Mouse (Mus musculus) lung, embryonic 14.5 days (tissue): ENCODE results near the gene Scand1. TPM values are rescaled to one million over a fixed set of nuclear protein-coding genes. Genes with fewer than 3 reads are reported as not detected.

Source experiments
- ATAC-seq: fragments of 200-750 bp; cut with Nextera tagmentation; 2 replicates; pipeline ENCODE4 v1.8.0; 2017; ENCODE audit warnings: mild to moderate bottlenecking, moderate TSS enrichment, moderate library complexity; ENCODE audit not compliant: insufficient read depth
- DNase-seq: peaks from one replicate; pipeline ENCODE4 v3.0.0-alpha.2; 2015
- H3K27ac ChIP-seq: fragments of 300-500 bp; sonication (generic); 2 replicates; pipeline ENCODE4 v1.5.1; 2014; ENCODE audit warnings: low read depth, mild to moderate bottlenecking, moderate library complexity
- H3K27me3 ChIP-seq: fragments of 300-500 bp; sonication (generic); 2 replicates; pipeline ENCODE4 v1.6.1; 2014; ENCODE audit warnings: low read length, control low read depth; ENCODE audit not compliant: insufficient read depth
- H3K36me3 ChIP-seq: fragments of 300-500 bp; sonication (generic); 2 replicates; pipeline ENCODE4 v1.6.1; 2014; ENCODE audit warnings: control low read depth; ENCODE audit not compliant: insufficient read depth
- H3K4me1 ChIP-seq: fragments of 300-500 bp; sonication (generic); 2 replicates; pipeline ENCODE4 v1.6.1; 2014; ENCODE audit warnings: antibody characterized with exemption, control low read depth; ENCODE audit not compliant: insufficient read depth
- H3K4me2 ChIP-seq: fragments of 300-500 bp; sonication (generic); 2 replicates; pipeline ENCODE4 v1.6.1; 2014; ENCODE audit warnings: mild to moderate bottlenecking
- H3K4me3 ChIP-seq: fragments of 300-500 bp; sonication (generic); 2 replicates; pipeline ENCODE4 v1.5.1; 2014; ENCODE audit warnings: low read depth, low read length
- H3K9ac ChIP-seq: fragments of 300-500 bp; sonication (generic); 2 replicates; pipeline ENCODE4 v1.6.1; 2014
- H3K9me3 ChIP-seq: fragments of 300-500 bp; sonication (generic); 2 replicates; pipeline ENCODE4 v1.6.1; 2016; ENCODE audit warnings: low read depth, low read length, control low read depth
- CTCF ChIP-seq: IDR thresholded peaks from 2 replicates; pipeline ENCODE4 v1.5.1; 2016; ENCODE audit warnings: antibody characterized with exemption, low read depth
- WGBS: fragments of 180-500 bp; shearing (Covaris S2); extraction: QIAGEN DNeasy Blood & Tissue Kit; methylation state at CpG from one replicate; pipeline ENCODE4 v1.1.7; 2014; 5-methylcytosine and 5-hydroxymethylcytosine counted together
- polyA plus RNA-seq: library from polyadenylated mRNA; unstranded; fragments of >200 nt; fragmentation: Nextera tagmentation; extraction: Ambion mirVana; gene quantifications from 2 replicates; pipeline ENCODE4 v1.2.1, GENCODE M21; 2014

Gene Scand1
- polyA plus RNA-seq, 1 experiment from 2014 or later: 61.0 TPM

- WGBS: 47% methylated on average over 5 of the region's 5 CpGs
- Histone ChIP-seq H3K27me3 (no peaks in the 10 kb centered on the region), H3K36me3 (peaks cover 56% of the 10 kb centered on the region), H3K4me2 (no peak overlapping the region), H3K9ac (no peak overlapping the region), H3K9me3 (no peaks in the 10 kb centered on the region), H3K4me3 (no peak overlapping the region), H3K4me1 (no peaks in the 10 kb centered on the region), H3K27ac (no peak overlapping the region)
- ATAC-seq: no peak
- peak; percentile 39 for TF ChIP-seq CTCF
- peak; percentile 42 for DNase-seq
Observed at GRCm38 (mm10) chr2:156307261-156307660, 5.2 kb downstream of the Scand1 start.

GRCm38 (mm10) chr2:156305818-156306217 lies 6.7 kb downstream of the Scand1 start:
- DNase-seq (peak; percentile 72), ATAC-seq (peak; percentile 41; the same call in 1 of the 2 replicates)
- no peak overlapping the region for H3K27ac ChIP-seq

GRCm38 (mm10) chr2:156304351-156304750 lies 8.2 kb downstream of the Scand1 start:
- no peak overlapping the region for H3K4me3 ChIP-seq
- TF ChIP-seq CTCF: no peak
- WGBS: 88% methylated on average over 4 of the region's 4 CpGs
- ATAC-seq: no peak
- H3K27ac ChIP-seq: no peak overlapping the region
- H3K9ac ChIP-seq: no peak overlapping the region
- H3K4me1 ChIP-seq: no peaks in the 10 kb centered on the region
- DNase-seq: no peak
- H3K27me3 ChIP-seq: no peaks in the 10 kb centered on the region
- H3K36me3 ChIP-seq: peaks cover 79% of the 10 kb centered on the region
- H3K4me2 ChIP-seq: no peak overlapping the region
- H3K9me3 ChIP-seq: no peaks in the 10 kb centered on the region

More at GRCm38 (mm10) chr2:156305818-156306217, 6.7 kb downstream of the Scand1 start:
- no peaks in the 10 kb centered on the region for H3K27me3 ChIP-seq
- WGBS: 81% methylated on average over 2 of the region's 2 CpGs
- H3K4me3 ChIP-seq: no peak overlapping the region
- H3K4me1 ChIP-seq: no peaks in the 10 kb centered on the region
- H3K36me3 ChIP-seq: peaks cover 70% of the 10 kb centered on the region
- H3K9ac ChIP-seq: no peak overlapping the region
- H3K9me3 ChIP-seq: no peaks in the 10 kb centered on the region
- H3K4me2 ChIP-seq: no peak overlapping the region
- peak; percentile 66 for TF ChIP-seq CTCF

- Histone ChIP-seq H3K27ac (no peak overlapping the region), H3K36me3 (peaks cover 80% of the 10 kb centered on the region), H3K9ac (no peak overlapping the region), H3K4me1 (no peaks in the 10 kb centered on the region), H3K27me3 (no peaks in the 10 kb centered on the region), H3K4me2 (no peak overlapping the region), H3K9me3 (no peaks in the 10 kb centered on the region), H3K4me3 (no peak overlapping the region)
- no peak for TF ChIP-seq CTCF
- 81% methylated on average over 4 of the region's 4 CpGs for WGBS
- DNase-seq: no peak
- ATAC-seq: no peak
Observed at GRCm38 (mm10) chr2:156302063-156302462, 10.4 kb downstream of the Scand1 start.

GRCm38 (mm10) chr2:156298458-156298857 lies 14.0 kb downstream of the Scand1 start:
- Histone ChIP-seq H3K27ac (no peak overlapping the region), H3K4me1 (no peaks in the 10 kb centered on the region), H3K4me2 (no peak overlapping the region), H3K36me3 (peaks cover 75% of the 10 kb centered on the region), H3K9me3 (no peaks in the 10 kb centered on the region), H3K27me3 (no peaks in the 10 kb centered on the region), H3K9ac (no peak overlapping the region), H3K4me3 (no peak overlapping the region)
- DNase-seq: no peak
- ATAC-seq: no peak
- no peak for TF ChIP-seq CTCF
- WGBS: 78% methylated on average over 7 of the region's 7 CpGs

GRCm38 (mm10) chr2:156297653-156298052 lies 14.9 kb downstream of the Scand1 start:
- Histone ChIP-seq H3K4me2 (no peak overlapping the region), H3K4me3 (no peak overlapping the region), H3K27ac (no peak overlapping the region), H3K9ac (no peak overlapping the region), H3K9me3 (no peaks in the 10 kb centered on the region), H3K27me3 (no peaks in the 10 kb centered on the region), H3K4me1 (no peaks in the 10 kb centered on the region), H3K36me3 (peaks cover 77% of the 10 kb centered on the region)
- 45% methylated on average over 3 of the region's 3 CpGs for WGBS
- TF ChIP-seq CTCF: no peak
- DNase-seq (peak; percentile 77), ATAC-seq (peak; percentile 77; the same call in 1 of the 2 replicates)

GRCm38 (mm10) chr2:156296190-156296589 lies 16.3 kb downstream of the Scand1 start:
- WGBS: 81% methylated on average over 3 of the region's 3 CpGs
- H3K27me3 ChIP-seq: no peaks in the 10 kb centered on the region
- DNase-seq (no peak), ATAC-seq (no peak)
- H3K9me3 ChIP-seq: no peaks in the 10 kb centered on the region
- no peak overlapping the region for H3K9ac ChIP-seq
- H3K4me3 ChIP-seq: no peak overlapping the region
- no peak overlapping the region for H3K4me2 ChIP-seq
- no peaks in the 10 kb centered on the region for H3K4me1 ChIP-seq
- TF ChIP-seq CTCF: no peak
- H3K27ac ChIP-seq: no peak overlapping the region
- H3K36me3 ChIP-seq: peaks cover 71% of the 10 kb centered on the region

- no peak overlapping the region for H3K9ac ChIP-seq
- no peak for TF ChIP-seq CTCF
- H3K4me1 ChIP-seq: no peaks in the 10 kb centered on the region
- peaks cover 71% of the 10 kb centered on the region for H3K36me3 ChIP-seq
- H3K9me3 ChIP-seq: no peaks in the 10 kb centered on the region
- DNase-seq (no peak), ATAC-seq (no peak)
- no peak overlapping the region for H3K4me3 ChIP-seq
- H3K4me2 ChIP-seq: no peak overlapping the region
- H3K27ac ChIP-seq: no peak overlapping the region
- no peaks in the 10 kb centered on the region for H3K27me3 ChIP-seq
- 89% methylated on average over 2 of the region's 2 CpGs for WGBS
Observed at GRCm38 (mm10) chr2:156295601-156296063, 16.9 kb downstream of the Scand1 start.
